Mouse (Mus musculus) kidney, adult 11 months (tissue): Measurements from ENCODE around the gene Gm49388.
"Not testable (repeated sequence)": the region's sequence is repeated elsewhere in the genome, so short reads cannot be mapped to it uniquely, and the experiment has no call there.

ENCODE experiments used
- DNase-seq: peaks from one replicate; pipeline ENCODE4 v3.0.0; 2022

The Gm49388 gene

GRCm38 (mm10) chr7:127808821-127809220 is 23.4 kb downstream of the Gm49388 start:
- DNase-seq: no peak

GRCm38 (mm10) chr7:127809846-127810245 is 24.4 kb downstream of the Gm49388 start:
- DNase-seq: no peak

GRCm38 (mm10) chr7:127810650-127811049 is 25.2 kb downstream of the Gm49388 start:
- DNase-seq: no peak

GRCm38 (mm10) chr7:127811240-127811639 is 25.8 kb downstream of the Gm49388 start:
- DNase-seq: no peak

GRCm38 (mm10) chr7:127812292-127812691 is 26.9 kb downstream of the Gm49388 start:
- no peak for DNase-seq

- no peak for DNase-seq
Observed at GRCm38 (mm10) chr7:127813821-127814220, 28.4 kb downstream of the Gm49388 start.

GRCm38 (mm10) chr7:127814241-127814921 is 29.0 kb downstream of the Gm49388 start:
- DNase-seq: peak; percentile 46

GRCm38 (mm10) chr7:127815116-127815665 is 29.8 kb downstream of the Gm49388 start:
- DNase-seq: no peak

- peak; percentile 30 for DNase-seq
Observed at GRCm38 (mm10) chr7:127815954-127816821, 30.8 kb downstream of the Gm49388 start.

GRCm38 (mm10) chr7:127817053-127817452 is 31.6 kb downstream of the Gm49388 start:
- DNase-seq: no peak

- DNase-seq: no peak
Observed at GRCm38 (mm10) chr7:127817776-127818175, 32.4 kb downstream of the Gm49388 start.

- no peak for DNase-seq
Observed at GRCm38 (mm10) chr7:127820836-127821509, 35.6 kb downstream of the Gm49388 start.

- DNase-seq: no peak
Observed at GRCm38 (mm10) chr7:127822494-127822893, 37.1 kb downstream of the Gm49388 start.

GRCm38 (mm10) chr7:127823236-127824171 is 38.1 kb downstream of the Gm49388 start:
- DNase-seq: no peak

- no peak for DNase-seq
Observed at GRCm38 (mm10) chr7:127824176-127824871, 38.9 kb downstream of the Gm49388 start, which contains the start of the genes Stx4a and Stx1b. TSS of gene Stx4a (plus strand) at chr7:127824294. TSS of gene Stx1b (minus strand) at chr7:127824549.

- DNase-seq: no peak
Observed at GRCm38 (mm10) chr7:127835550-127835949, 50.1 kb downstream of the Gm49388 start.

- DNase-seq: no peak
Observed at GRCm38 (mm10) chr7:127837473-127837872, 52.1 kb downstream of the Gm49388 start.

GRCm38 (mm10) chr7:127837878-127838277 is 52.5 kb downstream of the Gm49388 start:
- DNase-seq: not testable (repeated sequence)

GRCm38 (mm10) chr7:127840031-127840430 is 54.6 kb downstream of the Gm49388 start:
- DNase-seq: not testable (repeated sequence)

- no peak for DNase-seq
Observed at GRCm38 (mm10) chr7:127840886-127841285, 55.5 kb downstream of the Gm49388 start.

- DNase-seq: peak; percentile 93
Observed at GRCm38 (mm10) chr7:127841340-127842000, 56.1 kb downstream of the Gm49388 start.
